Mouse (Mus musculus) liver, postnatal 0 days (tissue): ENCODE data around the gene Irx1.

Source experiments
- CTCF ChIP-seq: sonication (generic); IDR thresholded peaks from 2 replicates; pipeline ENCODE4 v1.5.1; 2016; ENCODE audit warnings: antibody characterized with exemption, low read depth
- EP300 ChIP-seq: IDR thresholded peaks from 2 replicates; pipeline ENCODE4 v1.6.1; 2016; ENCODE audit warnings: antibody characterized with exemption, low read depth, mild to moderate bottlenecking

- TF ChIP-seq CTCF (no peak), EP300 (no peak)
Measured at GRCm38 (mm10) chr13:71910361-71910760, 53.2 kb downstream of the Irx1 start.
